In genomic region chr5:149266761-149267221, GRCm38 (mm10) we compare ENCODE assay signal across 17 mouse cellular contexts. TPM values are rescaled to one million over a fixed set of nuclear protein-coding genes. Genes with fewer than 3 reads are reported as not detected.
A peak's percentile ranks its signal among the peaks of the same experiment; 100 is the strongest.
DNase-seq lines count a peak whose midpoint lies in the region; TF ChIP-seq lines count a peak whose summit lies in the region.
"Had no signal": no experiment of that assay in that cellular context is flagged by ENCODE, and none has a peak within 500 bp of the region (broad histone marks: within the 10 kb centered on the region; RNA-seq: fewer than 3 reads in every experiment).

No protein-coding gene starts in this region.

- no peaks in the 10 kb centered on the region; the same call in 1 of the 2 replicates for H3K9me3 ChIP-seq in limb, embryonic 10.5 days (replicated peaks)
- H3K9me3 ChIP-seq: embryonic facial prominence, embryonic 15.5 days had no signal

- H3K36me3 ChIP-seq in limb, embryonic 10.5 days: no peaks in the 10 kb centered on the region
- H3K36me3 ChIP-seq in kidney, adult 2 months (ENCODE audit: control insufficient read depth, insufficient read depth, low read length): no peaks in the 10 kb centered on the region
- H3K36me3 ChIP-seq: embryonic facial prominence, embryonic 15.5 days had no signal

- H3K4me3 ChIP-seq in limb, embryonic 10.5 days: no peak overlapping the region
- H3K4me3 ChIP-seq in kidney, adult 2 months (ENCODE audit: insufficient read depth, low read depth, low read length): no peak overlapping the region
- H3K4me3 ChIP-seq: embryonic facial prominence, embryonic 15.5 days; heart, adult 2 months had no signal

- H3K27me3 ChIP-seq in limb, embryonic 10.5 days (ENCODE audit: low read depth, poor library complexity, severe bottlenecking): no peaks in the 10 kb centered on the region
- H3K27me3 ChIP-seq in kidney, adult 2 months (replicated peaks; ENCODE audit: control insufficient read depth, insufficient read depth, low read length): no peaks in the 10 kb centered on the region
- H3K27me3 ChIP-seq: Patski had no signal

- H3K4me1 ChIP-seq in limb, embryonic 10.5 days: peaks cover 10% of the 10 kb centered on the region
- H3K4me1 ChIP-seq in kidney, adult 2 months (ENCODE audit: control insufficient read depth, insufficient read depth, low read length): no peaks in the 10 kb centered on the region
- H3K4me1 ChIP-seq: embryonic facial prominence, embryonic 15.5 days had no signal

- no peak for TF ChIP-seq CTCF in kidney, adult 2 months (conservative IDR thresholded peaks at IDR 0.05; ENCODE audit: insufficient read depth, insufficient read length, low read depth, low read length)

- WGBS in limb, embryonic 10.5 days: 85% methylated on average over 8 of the region's 8 CpGs
- 61% methylated on average over 8 of the region's 8 CpGs for WGBS in kidney, adult 2 months

- H3K27ac ChIP-seq in limb, embryonic 10.5 days: peak overlapping the region; percentile 42; the same call in 1 of the 2 replicates
- H3K27ac ChIP-seq in kidney, adult 2 months (ENCODE audit: insufficient read depth, low read depth, low read length): no peak overlapping the region
- H3K27ac ChIP-seq: embryonic facial prominence, embryonic 15.5 days; heart, adult 2 months had no signal

- peak; percentile 93 for DNase-seq in heart, adult 11 months
- DNase-seq in heart, postnatal 4 days: no peak
- DNase-seq in CD4-positive, CD25-positive, alpha-beta regulatory T cell, adult 2 months (ENCODE audit: low read depth, low spot score): peak; percentile 26
- DNase-seq in limb, embryonic 10.5 days (ENCODE audit: low spot score): no peak
- DNase-seq in monocyte, adult 2 months (ENCODE audit: low read depth in 1 of 2, low spot score in 2 of 2): peak; percentile 41 to 59
- DNase-seq in ovary, postnatal 10 days (ENCODE audit: low spot score): no peak
- no peak for DNase-seq in spleen, adult 12 weeks (ENCODE audit: low spot score)
- DNase-seq in kidney, adult 2 months: no peak
- DNase-seq: adrenal gland, postnatal 36 days; cerebellum, adult 2 months; forebrain, postnatal 0 days; heart, postnatal 36 days; kidney, adult 11 months; retina, postnatal 1 day had no signal

- TF ChIP-seq POLR2A in kidney, adult 2 months (IDR thresholded peaks at IDR 0.05; ENCODE audit: low read depth, low read length): no peak

RNA-seq across cellular contexts. Expression of gene Alox5ap, which starts 2.2 kb away (rescaled TPM):
- total RNA-seq in heart, postnatal 4 days (2021): 1 to 10 TPM; 7.6 TPM
- polyA plus RNA-seq in limb, embryonic 10.5 days (2016; fragmentation: Nextera tagmentation; extraction: Ambion mirVana): 6.2 and 8.7 TPM in 2 replicates
- 12.7 and 15.8 TPM in 2 replicates for polyA plus RNA-seq in kidney, adult 2 months (2012; rRNA removed)

Comparison
In these comparisons a context has a peak if more than half of its experiments do, and no peak if none do; other contexts are left out.
1. DNase-seq: peak in heart, adult 11 months (single experiment), CD4-positive, CD25-positive, alpha-beta regulatory T cell, adult 2 months (single experiment) and monocyte, adult 2 months (2 of 2); none in heart, postnatal 4 days (single experiment), limb, embryonic 10.5 days (single experiment), ovary, postnatal 10 days (single experiment), spleen, adult 12 weeks (single experiment) and kidney, adult 2 months (single experiment).